Mouse (Mus musculus) heart, embryonic 10.5 days (tissue): ENCODE data around the gene Gabrd. TPM values are rescaled to one million over a fixed set of nuclear protein-coding genes. Genes with fewer than 3 reads are reported as not detected.

Source experiments
- DNase-seq: peaks from one replicate; pipeline ENCODE4 v3.0.0-alpha.2; 2017; ENCODE audit warnings: low spot score
- H3K27ac ChIP-seq: fragments of 300-500 bp; sonication (generic); 2 replicates; pipeline ENCODE4 v1.5.1; 2016; ENCODE audit warnings: mild to moderate bottlenecking
- H3K27me3 ChIP-seq: fragments of 300-500 bp; sonication (generic); 2 replicates; pipeline ENCODE4 v1.6.1; 2016; ENCODE audit warnings: mild to moderate bottlenecking; ENCODE audit not compliant: poor library complexity, insufficient read depth, severe bottlenecking
- H3K36me3 ChIP-seq: fragments of 300-500 bp; sonication (generic); 2 replicates; pipeline ENCODE4 v1.6.1; 2016; ENCODE audit warnings: mild to moderate bottlenecking, moderate library complexity
- H3K4me1 ChIP-seq: fragments of 300-500 bp; sonication (generic); 2 replicates; pipeline ENCODE4 v1.6.1; 2016; ENCODE audit warnings: mild to moderate bottlenecking
- H3K4me3 ChIP-seq: fragments of 300-500 bp; sonication (generic); 2 replicates; pipeline ENCODE4 v1.5.1; 2016; ENCODE audit warnings: mild to moderate bottlenecking, moderate library complexity
- H3K9me3 ChIP-seq: fragments of 300-500 bp; sonication (generic); 2 replicates; pipeline ENCODE4 v1.6.1; 2016; ENCODE audit warnings: mild to moderate bottlenecking, moderate library complexity
- WGBS: fragments of 180-500 bp; shearing (Covaris S2); methylation state at CpG from one replicate; pipeline ENCODE4 v1.1.7; 2016; 5-methylcytosine and 5-hydroxymethylcytosine counted together
- polyA plus RNA-seq: library from polyadenylated mRNA; unstranded; fragments of >200 nt; fragmentation: Nextera tagmentation; extraction: Ambion mirVana; gene quantifications from 2 replicates; pipeline ENCODE4 v1.2.1, GENCODE M21; 2016

Gene Gabrd
- polyA plus RNA-seq, 1 experiment from 2014 or later, result not detected

- 89% methylated on average over 6 of the region's 6 CpGs for WGBS
- DNase-seq, result no peak
- no peaks in the 10 kb centered on the region for H3K36me3 ChIP-seq
Observed at GRCm38 (mm10) chr4:155412124-155412523, 14.2 kb upstream of the Gabrd start.

GRCm38 (mm10) chr4:155409058-155409776 is 11.3 kb upstream of the Gabrd start, which contains the start of gene Cfap74:
Gene Cfap74, plus strand, starts transcription at chr4:155409190.
- Histone ChIP-seq H3K36me3 (no peaks in the 10 kb centered on the region), H3K27ac (peak within 1 kb of the TSS; percentile 72), H3K27me3 (no peaks in the 10 kb centered on the region), H3K4me3 (peak within 1 kb of the TSS; percentile 67), H3K9me3 (no peaks in the 10 kb centered on the region), H3K4me1 (peaks cover 5% of the 10 kb centered on the region; the same call in 1 of the 2 replicates)
- peak; percentile 93 for DNase-seq
- WGBS, result under 1% methylated on average over 35 of the region's 35 CpGs

More at GRCm38 (mm10) chr4:155412124-155412523, 14.2 kb upstream of the Gabrd start:
- Histone ChIP-seq H3K27ac (no peak overlapping the region), H3K27me3 (no peaks in the 10 kb centered on the region), H3K4me3 (no peak overlapping the region), H3K4me1 (peaks cover 5% of the 10 kb centered on the region; the same call in 1 of the 2 replicates), H3K9me3 (no peaks in the 10 kb centered on the region)

- Histone ChIP-seq H3K36me3 (no peaks in the 10 kb centered on the region), H3K27me3 (no peaks in the 10 kb centered on the region), H3K4me3 (peak overlapping the region; percentile 67), H3K27ac (no peak overlapping the region), H3K9me3 (no peaks in the 10 kb centered on the region), H3K4me1 (peaks cover 5% of the 10 kb centered on the region; the same call in 1 of the 2 replicates)
- DNase-seq, result no peak
- 4% methylated on average over 8 of the region's 8 CpGs for WGBS
Observed at GRCm38 (mm10) chr4:155408695-155409057, 10.8 kb upstream of the Gabrd start.

DNA sequence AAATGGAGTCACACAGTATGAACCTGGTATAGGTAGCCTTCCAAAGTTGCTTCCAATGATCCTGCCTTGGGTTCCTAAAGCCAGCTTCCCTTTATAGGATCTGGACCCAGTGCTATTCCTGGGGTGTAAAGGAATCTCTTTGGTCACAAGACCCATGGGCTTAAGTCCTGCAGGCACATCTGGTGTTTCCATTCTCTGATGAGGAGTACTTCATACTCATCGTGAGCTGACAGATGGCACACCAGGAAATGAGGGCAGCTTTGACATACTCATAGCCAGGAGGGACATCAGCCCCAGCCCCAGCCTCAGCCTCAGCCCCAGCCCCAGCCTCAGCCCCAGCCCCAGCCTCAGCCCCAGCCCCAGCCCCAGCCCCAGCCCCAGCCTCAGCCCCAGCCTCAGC is 4.6 kb upstream of the Gabrd start:
- no peaks in the 10 kb centered on the region for H3K9me3 ChIP-seq
- no peak overlapping the region for H3K4me3 ChIP-seq
- 74% methylated on average over 1 of the region's 1 CpGs for WGBS
- DNase-seq, result no peak
- H3K36me3 ChIP-seq, result no peaks in the 10 kb centered on the region
- peaks cover 8% of the 10 kb centered on the region for H3K4me1 ChIP-seq
- peaks cover 33% of the 10 kb centered on the region for H3K27me3 ChIP-seq
- H3K27ac ChIP-seq, result no peak overlapping the region

GRCm38 (mm10) chr4:155401121-155401520 is 3.2 kb upstream of the Gabrd start:
- peaks cover 9% of the 10 kb centered on the region for H3K4me1 ChIP-seq
- H3K27me3 ChIP-seq, result peaks cover 45% of the 10 kb centered on the region
- WGBS, result 69% methylated on average over 7 of the region's 7 CpGs
- DNase-seq, result no peak
- no peak overlapping the region for H3K27ac ChIP-seq
- no peak overlapping the region for H3K4me3 ChIP-seq
- no peaks in the 10 kb centered on the region for H3K36me3 ChIP-seq
- H3K9me3 ChIP-seq, result no peaks in the 10 kb centered on the region

DNA sequence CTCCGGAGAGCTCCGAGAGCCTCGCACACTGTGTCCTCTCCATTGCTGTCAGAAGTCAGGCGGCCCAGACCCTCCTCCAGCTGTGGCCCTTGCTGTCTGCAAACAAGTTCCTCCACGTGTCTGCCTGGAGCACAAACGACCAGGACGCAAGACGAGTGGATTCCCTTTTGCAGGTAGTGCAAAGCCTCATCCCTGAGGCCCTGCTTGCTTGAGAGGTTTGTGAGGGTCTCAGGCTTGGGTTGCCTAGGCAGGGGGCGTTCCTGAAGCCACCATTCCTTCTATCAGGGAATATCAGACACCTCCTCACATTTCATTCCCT is 269 bp upstream of the Gabrd start:
- no peak overlapping the region for H3K27ac ChIP-seq
- peak overlapping the region; percentile 56 for H3K4me3 ChIP-seq
- WGBS, result 2% methylated on average over 9 of the region's 9 CpGs
- H3K9me3 ChIP-seq, result no peaks in the 10 kb centered on the region
- peaks cover 61% of the 10 kb centered on the region for H3K27me3 ChIP-seq
- H3K36me3 ChIP-seq, result no peaks in the 10 kb centered on the region
- peak; percentile 73 for DNase-seq
- peaks cover 9% of the 10 kb centered on the region for H3K4me1 ChIP-seq

DNA sequence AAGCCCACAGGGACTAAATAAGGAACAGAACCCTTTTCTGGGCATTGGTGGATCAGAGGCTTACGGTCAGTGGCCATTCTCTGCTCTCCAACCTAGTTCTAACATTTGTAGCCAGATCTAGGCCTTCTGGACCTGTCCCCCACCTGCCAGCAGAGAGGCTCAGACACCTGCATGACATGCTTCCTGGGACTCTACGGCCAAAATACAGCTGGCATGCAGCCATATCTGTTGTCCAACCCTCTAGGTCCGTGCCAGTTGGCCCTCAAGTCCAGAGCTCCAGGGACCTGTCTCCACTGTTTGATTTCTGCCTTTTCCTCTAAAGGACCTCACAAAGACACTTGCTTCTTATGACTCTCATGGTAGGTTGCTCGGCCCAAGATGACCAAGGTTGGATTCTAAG is 1.2 kb downstream of the Gabrd start:
- H3K27me3 ChIP-seq, result peaks cover 69% of the 10 kb centered on the region
- H3K27ac ChIP-seq, result no peak overlapping the region
- no peaks in the 10 kb centered on the region for H3K9me3 ChIP-seq
- no peaks in the 10 kb centered on the region for H3K36me3 ChIP-seq
- H3K4me3 ChIP-seq, result no peak overlapping the region
- peaks cover 9% of the 10 kb centered on the region for H3K4me1 ChIP-seq
- DNase-seq, result no peak
- 77% methylated on average over 4 of the region's 4 CpGs for WGBS

- Histone ChIP-seq H3K36me3 (no peaks in the 10 kb centered on the region), H3K9me3 (no peaks in the 10 kb centered on the region), H3K27ac (no peak overlapping the region), H3K4me1 (peaks cover 9% of the 10 kb centered on the region), H3K27me3 (peaks cover 68% of the 10 kb centered on the region), H3K4me3 (no peak overlapping the region)
- WGBS, result 78% methylated on average over 5 of the region's 5 CpGs
- DNase-seq, result peak; percentile 64
Observed at GRCm38 (mm10) chr4:155395471-155395870, 2.4 kb downstream of the Gabrd start.

DNA sequence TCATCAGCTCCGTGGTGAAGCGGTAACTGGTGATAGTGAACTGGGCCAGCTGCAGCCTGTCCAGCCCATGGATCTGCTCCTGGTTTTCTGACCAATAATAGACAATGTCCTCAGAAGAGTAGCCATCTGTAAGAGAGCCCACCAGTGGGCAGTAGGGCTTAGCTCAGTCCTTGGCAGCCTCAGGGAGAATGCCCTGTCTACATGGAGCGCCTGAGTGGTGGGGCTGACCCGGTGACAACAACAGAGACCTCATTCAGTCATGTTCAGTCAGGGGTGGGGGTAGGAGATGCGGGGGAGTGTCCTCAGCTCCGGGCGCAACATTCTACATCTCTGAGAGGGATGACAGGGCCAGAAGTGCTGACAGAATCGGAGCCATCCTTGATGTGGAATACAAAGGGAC is 10.7 kb downstream of the Gabrd start:
- Histone ChIP-seq H3K36me3 (no peaks in the 10 kb centered on the region), H3K27ac (no peak overlapping the region), H3K27me3 (peaks cover 54% of the 10 kb centered on the region), H3K9me3 (no peaks in the 10 kb centered on the region), H3K4me3 (no peak overlapping the region), H3K4me1 (peaks cover 7% of the 10 kb centered on the region; the same call in 1 of the 2 replicates)
- DNase-seq, result no peak
- WGBS, result 73% methylated on average over 8 of the region's 8 CpGs

DNA sequence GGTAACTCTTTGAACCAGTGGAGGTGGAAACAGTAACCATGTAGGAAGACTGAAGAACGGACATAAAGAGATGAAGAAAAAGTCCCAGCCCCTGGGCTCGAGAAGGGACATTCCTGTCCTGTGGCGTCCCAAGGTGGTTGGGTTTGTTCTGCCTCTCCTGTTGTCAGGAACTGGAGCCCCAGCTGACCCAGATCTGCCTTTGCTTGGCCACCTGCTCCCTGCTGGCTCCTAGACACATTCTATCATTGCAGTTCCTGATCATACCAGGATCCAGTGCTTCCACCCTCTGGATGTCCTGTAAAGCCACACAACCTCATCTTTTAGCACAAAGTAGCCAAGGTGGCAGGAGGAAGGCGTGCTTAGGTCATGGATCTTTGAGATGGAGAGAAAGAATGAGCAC is 14.6 kb downstream of the Gabrd start:
- H3K27me3 ChIP-seq, result peaks cover 40% of the 10 kb centered on the region
- WGBS, result 65% methylated on average over 4 of the region's 4 CpGs
- DNase-seq, result no peak
- no peak overlapping the region for H3K27ac ChIP-seq
- H3K36me3 ChIP-seq, result no peaks in the 10 kb centered on the region
- peaks cover 7% of the 10 kb centered on the region; the same call in 1 of the 2 replicates for H3K4me1 ChIP-seq
- H3K4me3 ChIP-seq, result no peak overlapping the region
- no peaks in the 10 kb centered on the region for H3K9me3 ChIP-seq

DNA sequence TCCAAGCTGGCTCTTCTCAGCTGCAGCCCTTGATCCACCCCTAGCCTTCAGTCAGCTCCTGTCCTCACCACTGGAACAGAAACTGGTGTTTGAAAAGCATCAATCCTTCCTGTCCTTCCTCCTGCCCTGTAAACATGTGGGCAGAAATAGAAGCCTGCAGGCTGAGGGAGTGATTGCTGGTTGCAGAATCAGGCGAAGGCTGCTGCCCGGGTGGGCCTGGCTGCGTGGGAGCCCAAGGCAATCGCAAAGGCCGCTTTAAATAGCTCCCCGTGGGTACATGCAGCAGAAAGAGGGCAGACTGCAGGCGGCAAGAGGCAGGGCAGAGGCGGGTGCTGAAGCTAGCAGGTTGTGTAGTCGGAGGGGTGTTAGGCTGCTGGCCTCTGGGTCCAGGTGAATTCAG is 15.2 kb downstream of the Gabrd start:
- Histone ChIP-seq H3K4me1 (peaks cover 7% of the 10 kb centered on the region; the same call in 1 of the 2 replicates), H3K27me3 (peaks cover 42% of the 10 kb centered on the region), H3K4me3 (no peak overlapping the region), H3K9me3 (no peaks in the 10 kb centered on the region), H3K27ac (no peak overlapping the region), H3K36me3 (no peaks in the 10 kb centered on the region)
- 33% methylated on average over 9 of the region's 9 CpGs for WGBS
- DNase-seq, result no peak

GRCm38 (mm10) chr4:155381974-155382373 is 15.9 kb downstream of the Gabrd start:
- H3K27ac ChIP-seq, result no peak overlapping the region
- H3K27me3 ChIP-seq, result peaks cover 35% of the 10 kb centered on the region
- no peak for DNase-seq
- WGBS, result 66% methylated on average over 7 of the region's 7 CpGs
- peaks cover 7% of the 10 kb centered on the region; the same call in 1 of the 2 replicates for H3K4me1 ChIP-seq
- no peaks in the 10 kb centered on the region for H3K9me3 ChIP-seq
- no peaks in the 10 kb centered on the region for H3K36me3 ChIP-seq
- H3K4me3 ChIP-seq, result no peak overlapping the region

DNA sequence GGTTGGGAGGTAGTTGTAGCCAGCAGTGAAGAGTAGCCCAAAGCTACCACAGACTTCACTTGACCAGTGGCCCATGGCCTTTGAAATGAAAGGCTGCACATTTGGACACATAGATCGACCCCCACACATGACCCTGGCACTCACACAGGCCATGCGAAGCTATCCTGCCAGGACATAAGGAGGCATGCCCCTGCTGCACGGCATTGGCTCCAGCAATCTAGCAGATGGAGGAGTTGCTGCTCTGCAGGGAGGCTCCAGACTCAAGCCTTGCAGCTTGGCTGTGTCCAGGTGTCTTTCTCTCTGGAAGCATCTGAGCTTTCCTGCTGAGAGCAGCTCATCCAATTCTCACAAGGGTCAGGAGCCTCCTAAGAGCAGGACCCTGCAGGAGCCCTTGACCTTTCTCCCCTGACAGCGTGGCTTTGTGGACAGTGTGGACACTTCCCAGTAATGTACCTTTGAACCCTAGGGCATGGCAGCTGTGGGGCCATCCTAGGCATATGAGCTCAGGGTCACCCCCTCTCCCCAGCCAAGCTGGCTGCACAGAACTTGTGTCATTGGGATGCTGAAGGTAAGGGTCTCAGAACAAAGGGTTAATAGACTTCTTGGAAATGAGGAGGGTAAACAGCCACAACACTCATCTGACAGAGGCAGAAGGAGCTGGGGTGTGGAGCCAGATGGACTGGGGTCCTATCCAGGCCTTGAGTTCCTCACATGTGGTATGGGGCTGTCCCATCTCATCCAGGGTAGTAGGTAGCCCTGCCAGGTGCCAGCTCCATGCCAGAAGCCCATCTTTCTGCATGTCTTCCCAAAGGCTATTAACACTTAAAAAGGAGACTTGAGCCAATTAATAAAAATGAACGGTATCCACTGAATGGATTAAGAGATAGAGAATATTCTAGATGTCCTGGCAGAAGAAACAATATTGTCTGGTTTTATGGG is 25.8 kb downstream of the Gabrd start:
- 73% methylated on average over 5 of the region's 5 CpGs for WGBS
- H3K36me3 ChIP-seq, result no peaks in the 10 kb centered on the region
- H3K4me1 ChIP-seq, result no peaks in the 10 kb centered on the region
- H3K27me3 ChIP-seq, result peaks cover 12% of the 10 kb centered on the region
- H3K4me3 ChIP-seq, result no peak overlapping the region
- H3K27ac ChIP-seq, result no peak overlapping the region
- no peak for DNase-seq
- H3K9me3 ChIP-seq, result no peaks in the 10 kb centered on the region
